Mouse (Mus musculus): Measurements from ENCODE around the gene Vrk3. TPM values are rescaled to one million over a fixed set of nuclear protein-coding genes. Genes with fewer than 3 reads are reported as not detected.

The Vrk3 gene
- total RNA-seq, 2 experiments from 2014 or later: 25.5 to 26.5 TPM

GRCm38 (mm10) chr7:44757164-44757563, 9.0 kb downstream of the Vrk3 start:
- DNase-seq (ENCODE audit: low spot score in 2 of 2): no peak

DNA sequence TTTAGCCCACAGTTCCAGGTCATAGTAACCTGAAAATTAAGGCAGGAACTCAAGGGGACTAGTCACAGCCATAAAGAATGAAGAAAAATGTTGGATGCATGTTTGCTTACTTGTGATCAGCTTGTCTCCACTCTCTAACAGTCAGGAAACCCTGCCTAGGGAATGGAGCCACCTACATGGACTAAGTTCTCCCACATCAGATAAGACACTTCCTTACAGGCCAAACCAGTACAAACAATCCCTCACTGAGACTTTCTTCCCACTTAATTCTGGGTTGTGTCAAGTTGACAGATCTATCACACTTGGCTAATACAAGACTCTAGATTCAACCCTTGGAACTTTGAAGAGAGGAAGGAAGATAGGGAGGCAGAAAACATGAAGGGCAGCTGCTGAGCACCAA, 12.2 kb downstream of the Vrk3 start:
- DNase-seq (ENCODE audit: low spot score in 2 of 2): no peak

DNA sequence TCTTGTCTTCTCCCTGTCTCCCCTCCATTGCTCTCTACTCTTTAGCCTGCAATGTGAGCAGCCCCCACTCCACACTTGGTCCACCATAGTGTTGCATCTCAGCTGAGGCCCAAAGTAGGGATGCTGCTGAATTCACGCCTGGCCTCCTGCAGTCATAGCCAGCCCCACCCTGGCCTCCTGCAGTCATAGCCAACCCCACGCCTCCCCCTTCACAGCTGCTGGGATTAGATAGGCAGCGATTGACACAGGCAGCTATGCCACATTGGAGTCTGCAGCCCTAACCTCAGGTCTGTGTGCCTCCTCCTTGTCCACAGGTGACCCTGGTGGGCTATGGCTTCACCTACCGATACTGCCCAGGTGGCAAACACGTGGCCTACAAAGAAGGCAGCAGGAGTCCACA, 19.9 kb downstream of the Vrk3 start:
- DNase-seq (ENCODE audit: low spot score in 2 of 2): no peak

GRCm38 (mm10) chr7:44770046-44770578, 21.9 kb downstream of the Vrk3 start:
- DNase-seq (ENCODE audit: low spot score in 2 of 2): peak in 1 of 2 experiments; percentile 22

- no peak for DNase-seq (ENCODE audit: low spot score in 2 of 2)
Measured at GRCm38 (mm10) chr7:44772591-44773204, 24.5 kb downstream of the Vrk3 start.

DNA sequence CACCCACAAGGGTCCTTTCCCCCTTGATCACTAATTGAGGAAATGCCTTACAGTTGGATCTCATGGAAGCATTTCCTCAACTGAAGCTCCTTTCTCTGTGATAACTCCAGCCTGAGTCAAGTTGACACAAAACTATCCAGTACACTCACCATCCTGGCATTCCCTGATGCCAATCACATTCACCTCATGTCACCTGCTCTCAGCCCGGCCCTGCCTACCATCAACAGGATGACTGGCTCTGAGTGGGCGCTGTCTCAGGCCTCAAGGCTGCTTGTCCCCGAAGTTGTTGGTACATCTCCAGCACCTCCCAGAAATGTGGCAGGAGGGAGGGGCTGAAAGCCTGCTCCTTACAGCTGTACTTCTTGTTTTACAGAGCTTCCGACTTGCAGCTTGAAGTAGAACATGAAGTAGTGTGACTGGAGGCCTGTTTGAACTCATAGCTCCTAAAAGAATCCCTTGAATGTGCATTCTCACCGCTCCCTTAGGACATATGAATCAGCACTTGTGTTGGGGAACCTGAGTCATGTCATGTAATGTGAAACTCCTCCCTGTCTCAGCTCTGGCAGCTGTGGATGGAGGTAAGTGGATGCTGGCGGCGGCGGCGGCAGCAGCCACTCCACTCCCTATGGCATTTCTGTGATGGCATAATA, 28.8 kb downstream of the Vrk3 start:
- no peak for DNase-seq (ENCODE audit: low spot score in 2 of 2)

DNA sequence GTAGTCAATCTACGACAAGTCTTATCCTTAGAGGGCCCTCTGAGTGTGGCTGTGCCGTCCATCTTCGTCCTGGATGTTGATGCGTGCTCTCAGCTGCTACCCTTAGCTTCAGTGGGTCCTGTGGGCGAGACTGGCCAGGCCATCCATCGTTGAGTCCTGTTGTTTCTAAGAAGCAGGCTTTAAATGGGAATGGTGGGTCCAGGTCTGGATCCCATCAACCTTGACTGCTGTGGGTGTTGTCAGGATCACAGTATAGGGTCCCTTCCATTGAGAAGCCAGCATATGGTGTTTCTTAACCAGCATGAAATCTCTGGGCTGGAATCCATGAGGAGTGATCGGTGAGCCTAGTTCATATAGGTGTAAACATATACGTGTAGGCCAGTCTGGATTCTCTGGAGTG, 31.9 kb downstream of the Vrk3 start:
- no peak for DNase-seq (ENCODE audit: low spot score in 2 of 2)

DNA sequence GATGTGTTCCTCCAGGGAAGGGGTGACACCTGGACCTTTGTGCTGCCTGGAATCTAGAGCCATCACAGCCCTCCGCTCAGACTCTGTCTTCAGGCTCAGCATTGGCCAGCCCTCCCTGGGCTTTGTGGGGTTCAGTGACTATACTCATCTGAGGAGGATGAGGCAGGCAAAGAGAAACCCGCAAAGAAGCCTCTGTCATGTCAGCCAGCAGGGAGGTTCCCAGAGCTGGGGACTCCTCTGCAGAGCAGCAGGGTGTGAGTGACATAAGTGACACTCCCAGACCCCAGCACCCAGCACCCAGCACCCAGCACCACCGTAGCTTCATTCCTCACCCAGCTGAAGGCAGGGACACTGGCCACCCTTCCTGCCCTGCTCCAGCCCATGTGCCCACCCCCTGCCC, 41.3 kb downstream of the Vrk3 start:
- no peak for DNase-seq (ENCODE audit: low spot score in 2 of 2)

DNA sequence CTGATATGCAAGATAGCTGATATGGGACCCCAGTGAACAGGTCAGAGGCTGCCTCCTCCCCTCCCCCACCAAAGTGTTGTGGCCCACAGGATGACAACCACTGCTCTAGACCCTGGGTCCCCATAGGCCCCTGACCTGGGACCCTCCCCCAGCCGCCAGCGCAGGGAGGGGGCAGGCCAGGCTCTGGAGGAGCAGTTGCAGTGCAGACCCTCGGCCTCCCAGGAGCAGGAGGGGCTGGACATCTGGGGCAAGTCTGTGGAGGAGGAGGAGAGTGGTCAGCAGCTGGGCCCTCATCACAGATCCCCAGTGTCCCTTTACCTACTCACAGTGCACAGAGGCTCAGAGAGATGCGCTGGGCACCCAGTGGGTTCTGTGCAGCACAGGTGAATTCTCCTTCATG, 41.9 kb downstream of the Vrk3 start:
- no peak for DNase-seq (ENCODE audit: low spot score in 2 of 2)

DNA sequence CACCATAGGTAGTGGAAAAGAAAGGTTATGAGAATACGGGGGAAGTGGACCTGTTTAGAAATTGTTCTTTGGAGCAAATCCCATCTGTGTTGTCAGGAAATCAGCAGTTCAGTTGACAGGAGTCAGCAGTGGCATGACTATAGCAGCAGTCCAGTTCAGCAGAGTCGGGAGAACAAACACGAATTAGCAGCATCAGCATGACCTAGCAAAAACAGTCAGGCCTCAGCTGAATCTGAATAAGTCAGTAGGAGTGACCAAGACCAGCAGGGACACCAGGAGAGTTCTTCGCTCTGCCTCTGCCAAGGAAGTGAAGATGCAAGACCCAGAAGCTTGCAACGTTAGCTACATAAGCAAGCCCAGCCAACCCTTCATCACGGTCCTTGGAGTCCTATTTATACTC, 44.6 kb downstream of the Vrk3 start:
- DNase-seq (ENCODE audit: low spot score in 2 of 2): no peak

- no peak for DNase-seq (ENCODE audit: low spot score in 2 of 2)
Measured at GRCm38 (mm10) chr7:44808927-44809326, 60.7 kb downstream of the Vrk3 start.

DNA sequence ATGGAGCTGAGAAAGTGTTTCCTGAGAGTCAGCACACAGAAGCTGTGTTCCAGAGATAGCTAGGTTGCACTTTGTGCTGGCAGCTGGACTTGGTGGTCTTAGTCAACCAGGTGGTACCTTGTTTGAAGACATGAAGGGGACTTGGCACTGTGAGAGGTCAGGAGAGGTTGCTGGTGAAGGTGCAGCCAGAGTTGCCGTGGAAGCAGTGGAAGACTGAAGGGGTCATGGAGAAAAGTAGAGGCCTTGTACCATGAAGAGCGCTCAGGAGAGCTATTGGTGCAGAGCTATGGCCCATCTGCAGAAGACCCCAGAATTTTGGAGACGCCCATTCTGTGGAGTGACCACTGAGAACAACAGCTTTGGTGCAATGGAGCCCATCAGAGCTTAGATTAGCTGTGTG, 61.3 kb downstream of the Vrk3 start:
- DNase-seq (ENCODE audit: low spot score in 2 of 2): no peak

- no peak for DNase-seq (ENCODE audit: low spot score in 2 of 2)
Measured at GRCm38 (mm10) chr7:44810365-44810764, 62.2 kb downstream of the Vrk3 start.

- DNase-seq (ENCODE audit: low spot score in 2 of 2): no peak
Measured at GRCm38 (mm10) chr7:44810819-44811557, 62.8 kb downstream of the Vrk3 start.

DNA sequence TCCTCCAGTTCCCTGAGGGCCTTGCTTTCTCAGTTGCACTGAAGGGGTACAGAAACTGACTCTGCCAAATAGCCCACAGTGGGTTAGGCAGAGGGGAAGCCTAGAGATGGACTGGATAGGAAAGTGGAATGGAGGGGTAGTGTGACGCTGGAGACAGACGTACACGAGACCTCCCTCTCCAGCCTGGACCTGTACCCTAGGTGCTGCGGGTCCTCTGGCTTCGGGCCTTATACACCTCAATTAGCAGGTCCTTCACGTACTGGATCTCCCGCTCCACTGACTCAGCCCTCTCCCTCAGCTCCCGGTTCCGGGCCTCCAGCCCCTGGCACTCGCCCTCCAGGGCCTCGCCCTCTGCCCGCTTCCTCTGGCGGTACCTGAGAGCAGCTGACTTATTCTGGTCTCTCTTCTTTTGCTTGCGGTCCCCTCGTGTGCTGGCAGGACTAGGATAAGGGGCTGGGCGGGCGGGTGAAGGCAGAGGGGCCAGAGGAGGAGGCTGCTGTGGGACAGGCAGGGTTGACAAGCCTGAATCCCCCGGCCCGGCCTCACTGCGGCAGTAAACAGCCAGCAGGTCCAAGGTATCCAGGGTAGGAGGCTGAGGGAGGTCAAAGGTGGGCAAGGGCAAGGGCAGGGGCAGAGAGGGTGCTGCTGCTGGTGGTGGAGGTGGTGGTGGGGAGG, 64.6 kb downstream of the Vrk3 start:
- DNase-seq (ENCODE audit: low spot score in 2 of 2): no peak

DNA sequence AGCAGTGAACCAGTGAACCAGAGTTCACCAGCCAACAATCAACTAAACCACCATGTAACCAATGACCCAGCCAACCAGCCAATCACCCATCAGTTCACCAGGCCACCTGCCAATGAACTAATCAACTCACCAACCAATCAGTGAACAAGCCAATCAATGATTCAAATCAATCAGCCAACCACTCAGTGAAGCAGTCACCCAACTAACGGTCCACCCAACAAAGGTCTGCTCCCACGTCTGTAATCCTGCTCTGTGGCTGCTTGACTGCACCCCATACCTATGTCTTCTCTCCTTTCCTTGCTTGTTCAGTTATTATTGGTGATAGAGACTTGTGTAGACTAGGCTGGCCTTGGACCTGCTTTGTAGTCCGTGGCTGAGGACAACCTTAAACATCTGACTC, 65.8 kb downstream of the Vrk3 start:
- no peak for DNase-seq (ENCODE audit: low spot score in 2 of 2)

- DNase-seq (ENCODE audit: low spot score in 2 of 2): no peak
Measured at GRCm38 (mm10) chr7:44814423-44814822, 66.2 kb downstream of the Vrk3 start.

DNA sequence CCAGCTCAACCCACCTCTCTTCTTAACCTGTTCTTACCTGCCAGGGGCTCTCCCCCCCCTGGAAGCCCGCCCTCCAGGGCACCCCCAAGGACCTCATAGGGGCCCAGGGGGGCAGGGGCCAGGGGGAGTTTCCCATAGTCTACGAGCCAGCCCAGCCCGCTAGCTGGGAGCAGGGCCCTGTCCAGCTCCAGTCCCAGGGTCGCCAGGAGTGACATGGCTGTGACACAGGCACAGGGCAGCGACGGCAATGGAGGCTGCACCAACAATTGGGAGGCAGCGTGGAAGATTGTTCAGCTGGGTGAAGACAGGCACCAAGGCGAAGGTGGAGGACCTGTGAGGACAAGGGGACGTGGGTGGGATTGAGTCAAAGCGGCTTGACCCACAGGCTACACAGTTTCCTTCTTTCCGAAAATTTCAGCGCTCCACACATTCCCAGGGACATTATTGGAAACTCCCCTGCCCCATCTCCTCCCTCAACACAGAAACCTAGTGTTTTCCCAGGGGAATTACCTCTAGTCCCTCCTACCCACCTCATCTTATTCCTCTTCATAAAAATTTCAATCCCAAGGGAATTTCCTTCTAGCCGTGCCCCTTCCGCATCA, 66.8 kb downstream of the Vrk3 start:
- DNase-seq (ENCODE audit: low spot score in 2 of 2): no peak

DNA sequence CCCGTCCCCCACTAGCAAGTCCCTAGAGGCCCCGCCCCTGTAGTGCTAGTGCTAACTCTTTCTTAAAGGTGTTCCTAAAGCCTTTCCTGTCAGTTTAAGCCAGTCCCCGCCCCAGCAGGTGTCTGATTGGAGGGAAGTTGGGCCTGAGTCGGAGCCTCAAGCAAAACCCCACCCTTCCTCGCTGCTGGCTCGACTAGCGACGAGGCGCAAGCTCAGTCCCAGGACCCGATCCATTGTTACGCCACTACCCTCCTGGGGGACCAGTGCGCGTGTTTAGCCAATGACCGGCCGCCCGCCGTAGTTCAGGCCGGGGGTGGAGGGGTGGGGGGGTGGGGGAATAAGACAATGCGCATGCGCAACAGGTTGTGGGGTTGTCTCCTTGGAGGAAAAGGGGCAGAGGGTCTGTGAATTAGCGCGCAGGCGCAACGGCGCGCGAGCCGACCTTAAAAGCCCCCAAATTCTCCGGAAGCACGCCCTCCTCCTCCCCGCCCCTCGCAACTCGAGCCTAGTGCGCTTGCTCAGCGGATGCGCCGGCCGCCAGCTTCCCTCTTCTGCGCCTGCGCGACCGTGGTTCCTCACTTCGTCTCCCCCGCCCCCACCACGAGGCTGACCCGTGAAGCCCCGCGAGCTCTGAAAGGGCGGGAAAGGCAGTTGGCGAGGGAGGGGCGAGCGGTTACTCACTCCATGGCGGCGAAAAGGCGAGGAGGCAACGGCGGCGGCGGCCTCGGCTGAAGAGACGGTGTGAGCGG, 67.7 kb downstream of the Vrk3 start, which contains the start of the genes Nup62 and Il4i1:
Nup62 (plus strand) TSS at position 368 of the 749 bp plus-strand sequence.
Il4i1 (plus strand) TSS at position 667 of the 749 bp plus-strand sequence.
- peak; percentile 98 to 99 for DNase-seq (ENCODE audit: low spot score in 2 of 2)

DNA sequence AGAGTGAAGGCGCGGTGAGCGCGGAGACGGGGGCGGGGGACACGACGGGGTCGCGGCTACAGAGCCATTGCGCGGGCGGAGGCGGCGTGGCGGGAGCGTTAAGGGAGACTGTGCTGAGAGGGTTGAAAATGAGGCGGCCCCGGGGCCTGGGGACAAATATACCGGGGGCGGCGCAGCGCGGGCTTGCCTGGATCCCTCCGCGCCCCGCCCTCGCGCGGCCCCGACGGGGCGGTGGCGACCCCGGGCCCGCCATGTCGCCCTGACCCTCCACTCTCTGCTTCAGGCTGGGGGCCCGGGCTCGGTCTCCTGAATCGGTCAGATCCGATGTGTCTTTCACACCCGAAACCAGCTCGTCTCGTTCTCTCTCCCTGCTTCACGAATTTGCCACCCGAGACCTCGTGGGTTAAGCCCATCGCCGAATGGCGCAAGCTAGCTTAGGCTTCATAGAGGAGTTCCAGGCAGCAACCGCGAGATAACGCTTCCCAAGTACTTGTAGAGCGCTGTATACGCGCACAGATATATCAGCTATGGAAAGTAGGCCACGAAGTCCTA, 68.3 kb downstream of the Vrk3 start, which contains the start of gene Atf5:
Atf5 (minus strand) TSS at position 189 of the 552 bp plus-strand sequence.
- peak in 1 of 2 experiments; percentile 38 for DNase-seq (ENCODE audit: low spot score in 2 of 2)

Measured in left cerebral cortex, adult 18-20 months (tissue).